Mouse (Mus musculus): ENCODE data around the gene Ranbp3.

- TF ChIP-seq GATA1 (IDR thresholded peaks at IDR 0.05; ENCODE audit: low read depth, low read length) (no peak), ELF1 (IDR thresholded peaks at IDR 0.05; ENCODE audit: low read depth, low read length) (no peak), MAZ (IDR thresholded peaks at IDR 0.05; ENCODE audit: low read depth, low read length) (no peak), ZNF384 (IDR thresholded peaks at IDR 0.05; ENCODE audit: low read depth, low read length) (no peak), CTCF (IDR thresholded peaks at IDR 0.05 in 2 of 3, conservative IDR thresholded peaks at IDR 0.05 in 1 of 3; ENCODE audit: control insufficient read depth in 1 of 3, insufficient read depth in 1 of 3, low read depth in 2 of 3, low read length in 3 of 3, poor library complexity in 1 of 3, severe bottlenecking in 1 of 3) (no peak), MAFK (IDR thresholded peaks at IDR 0.05; ENCODE audit: borderline replicate concordance, low read depth, low read length) (no peak), HCFC1 (IDR thresholded peaks at IDR 0.05; ENCODE audit: low read depth, low read length) (no peak), JUND (IDR thresholded peaks at IDR 0.05; ENCODE audit: low read depth, low read length) (no peak), EP300 (IDR thresholded peaks at IDR 0.05; ENCODE audit: low read depth in 1 of 2, low read length in 2 of 2) (no peak), MYC (IDR thresholded peaks at IDR 0.05; ENCODE audit: low read depth, low read length) (no peak), RAD21 (IDR thresholded peaks at IDR 0.05; ENCODE audit: low read depth, low read length) (no peak), ETS1 (IDR thresholded peaks at IDR 0.05; ENCODE audit: low read depth, low read length) (no peak), TCF12 (IDR thresholded peaks at IDR 0.05; ENCODE audit: low read depth, low read length) (no peak), TAL1 (IDR thresholded peaks at IDR 0.05; ENCODE audit: low read length) (no peak)
Measured at GRCm38 (mm10) chr17:56664333-56664732, 8.8 kb upstream of the Ranbp3 start.

All from MEL (cell line).